Mouse (Mus musculus): ENCODE measurements around the gene Actb.

- no peak for TF ChIP-seq EP300 (IDR thresholded peaks at IDR 0.05; ENCODE audit: insufficient read depth, low read depth, low read length)
- TF ChIP-seq POLR2A (IDR thresholded peaks at IDR 0.05; ENCODE audit: insufficient read depth, low read length) = no peak
Measured at GRCm38 (mm10) chr5:142901355-142901802, 5.2 kb downstream of the Actb start.
